Mouse (Mus musculus) thymus, adult 2 months (tissue): ENCODE data around the gene Pcsk5. TPM values are rescaled to one million over a fixed set of nuclear protein-coding genes. Genes with fewer than 3 reads are reported as not detected.

ENCODE experiments used
- DNase-seq: peaks from one replicate; pipeline ENCODE4 v3.0.0; 2021
- H3K27ac ChIP-seq: fragments of 200-500 bp; 2 replicates; pipeline ENCODE4 v1.5.1; 2012; ENCODE audit warnings: low read length, control low read depth; ENCODE audit not compliant: control insufficient read depth, insufficient read depth
- H3K27me3 ChIP-seq: fragments of 200-500 bp; 2 replicates; pipeline ENCODE4 v1.6.1; 2012; ENCODE audit warnings: mild to moderate bottlenecking, low read length, moderate library complexity, mixed read lengths; ENCODE audit not compliant: control insufficient read depth, insufficient read depth
- H3K36me3 ChIP-seq: fragments of 200-500 bp; 2 replicates; pipeline ENCODE4 v1.6.1; 2012; ENCODE audit warnings: mild to moderate bottlenecking, low read length, moderate library complexity; ENCODE audit not compliant: control insufficient read depth, insufficient read depth
- H3K4me1 ChIP-seq: fragments of 200-500 bp; replicated peaks from 2 replicates; pipeline ENCODE4 v1.6.1; 2012; ENCODE audit warnings: low read length; ENCODE audit not compliant: control insufficient read depth, insufficient read depth
- H3K4me3 ChIP-seq: fragments of 200-500 bp; 2 replicates; pipeline ENCODE4 v1.5.1; 2012; ENCODE audit warnings: mild to moderate bottlenecking, low read length, control low read depth, moderate library complexity; ENCODE audit not compliant: control insufficient read depth, insufficient read depth
- CTCF ChIP-seq: fragments of 200-500 bp; IDR thresholded peaks from 2 replicates; pipeline ENCODE4 v1.5.1; 2012; ENCODE audit warnings: mild to moderate bottlenecking, control low read depth, low read length, moderate library complexity, borderline replicate concordance; ENCODE audit not compliant: control insufficient read depth, poor library complexity, insufficient read depth; ENCODE audit errors: extremely low read depth
- POLR2A ChIP-seq: fragments of 200-500 bp; IDR thresholded peaks from 2 replicates; pipeline ENCODE4 v1.6.1; 2012; ENCODE audit warnings: mild to moderate bottlenecking, low read length, control low read depth, moderate library complexity; ENCODE audit not compliant: control insufficient read depth, poor library complexity, insufficient read depth; ENCODE audit errors: extremely low read depth
- WGBS: fragments of 180-500 bp; shearing (Covaris S2); methylation state at CpG from one replicate; pipeline ENCODE4 v1.1.7; 2018; 5-methylcytosine and 5-hydroxymethylcytosine counted together
- polyA plus RNA-seq: library from polyadenylated mRNA; depleted of rRNA; stranded (reverse); fragments of >200 nt; gene quantifications from 2 replicates; pipeline ENCODE4 v1.2.3, GENCODE M21; 2012

Pcsk5 gene
- polyA plus RNA-seq, 1 experiment = 0.58 TPM

DNA sequence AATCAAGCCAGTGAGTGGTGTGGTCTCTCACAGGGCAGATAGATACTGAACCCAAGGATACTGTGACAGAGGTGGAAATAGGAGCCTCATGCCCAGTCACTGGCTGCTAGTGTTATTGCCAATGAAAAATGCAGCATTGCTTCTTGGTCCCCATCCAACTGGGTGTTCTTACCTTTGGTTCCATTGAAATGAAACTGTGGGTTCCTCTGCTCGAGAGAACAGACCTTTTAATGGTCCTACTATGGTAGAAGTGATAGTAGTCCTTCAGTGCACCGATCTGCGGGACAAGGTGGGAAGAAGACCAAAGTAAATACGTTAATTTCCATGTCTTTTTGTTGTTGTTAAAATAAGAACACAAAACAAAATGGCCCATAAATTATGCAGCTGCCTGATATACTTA is 44.0 kb downstream of the Pcsk5 start:
- H3K36me3 ChIP-seq = no peaks in the 10 kb centered on the region
- no peak overlapping the region for H3K4me3 ChIP-seq
- WGBS = 86% methylated on average over 4 of the region's 4 CpGs
- DNase-seq = no peak
- no peaks in the 10 kb centered on the region for H3K4me1 ChIP-seq
- no peak overlapping the region for H3K27ac ChIP-seq
- TF ChIP-seq CTCF (no peak), POLR2A (no peak)
- H3K27me3 ChIP-seq = no peaks in the 10 kb centered on the region

DNA sequence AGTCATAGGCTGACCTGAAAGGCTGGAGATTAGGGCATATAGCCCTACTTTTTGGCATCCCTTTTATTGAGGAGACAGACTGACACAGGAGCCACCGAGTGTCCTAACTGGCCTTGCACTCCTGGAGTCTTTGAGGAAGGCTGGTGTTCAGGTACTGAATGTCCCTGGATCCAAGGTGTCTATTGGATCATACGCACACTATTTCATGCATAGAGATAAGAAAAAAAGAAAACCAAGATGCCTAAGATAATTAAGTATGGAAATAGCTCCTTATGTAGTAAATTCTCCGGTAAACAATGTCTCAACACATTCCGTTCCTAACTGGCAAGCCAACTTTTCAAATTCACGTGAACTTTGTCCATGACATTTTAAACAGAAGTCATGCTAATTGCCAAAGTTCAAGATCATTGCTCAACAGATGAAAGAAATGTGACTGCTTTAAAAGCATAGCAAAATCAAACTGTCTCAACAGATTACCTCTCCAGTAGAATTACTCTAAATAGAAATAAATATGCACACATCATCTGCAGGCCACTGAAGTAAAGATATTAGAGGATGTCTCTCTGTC is 45.9 kb downstream of the Pcsk5 start:
- H3K27ac ChIP-seq = no peak overlapping the region
- no peak overlapping the region for H3K4me3 ChIP-seq
- no peak for TF ChIP-seq POLR2A
- TF ChIP-seq CTCF = no peak
- DNase-seq = no peak
- WGBS = 92% methylated on average over 5 of the region's 5 CpGs
- no peaks in the 10 kb centered on the region for H3K4me1 ChIP-seq
- H3K36me3 ChIP-seq = no peaks in the 10 kb centered on the region
- no peaks in the 10 kb centered on the region for H3K27me3 ChIP-seq

DNA sequence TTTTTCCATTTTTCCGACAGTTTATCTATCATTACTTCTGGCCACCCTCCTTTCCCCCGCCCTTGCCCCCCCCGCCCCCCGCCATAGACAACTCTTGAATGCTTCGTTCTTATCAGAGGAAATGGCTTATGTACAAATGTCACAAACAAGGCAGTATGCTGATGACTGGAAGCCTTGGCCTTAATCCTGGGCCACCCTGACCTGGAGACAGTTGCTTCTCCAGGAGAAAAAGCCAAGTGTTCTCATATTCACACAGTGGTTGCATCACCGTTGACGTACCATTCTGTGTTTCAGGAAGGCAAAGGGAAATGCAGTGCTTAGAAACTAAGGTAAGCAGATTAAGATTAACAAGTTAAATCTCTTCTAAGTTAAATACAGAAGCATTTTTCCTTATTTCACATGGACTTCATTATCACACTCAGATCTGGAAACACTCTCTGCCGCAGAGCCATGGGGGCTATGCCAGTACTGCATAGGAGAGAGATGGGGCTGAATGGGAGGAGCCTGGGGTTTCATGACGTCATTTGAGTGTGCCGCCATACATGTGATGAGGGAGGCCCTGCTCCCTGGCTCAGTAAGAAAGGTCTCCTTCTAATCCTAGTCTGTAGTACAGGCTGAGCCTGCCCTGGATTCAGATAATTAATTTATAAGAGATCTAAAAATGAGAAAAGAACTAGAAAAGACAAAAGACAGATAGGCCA is 48.7 kb downstream of the Pcsk5 start:
- no peak overlapping the region for H3K27ac ChIP-seq
- H3K4me1 ChIP-seq = no peaks in the 10 kb centered on the region
- TF ChIP-seq CTCF (no peak), POLR2A (no peak)
- 88% methylated on average over 10 of the region's 10 CpGs for WGBS
- H3K27me3 ChIP-seq = no peaks in the 10 kb centered on the region
- no peak overlapping the region for H3K4me3 ChIP-seq
- H3K36me3 ChIP-seq = no peaks in the 10 kb centered on the region
- no peak for DNase-seq

DNA sequence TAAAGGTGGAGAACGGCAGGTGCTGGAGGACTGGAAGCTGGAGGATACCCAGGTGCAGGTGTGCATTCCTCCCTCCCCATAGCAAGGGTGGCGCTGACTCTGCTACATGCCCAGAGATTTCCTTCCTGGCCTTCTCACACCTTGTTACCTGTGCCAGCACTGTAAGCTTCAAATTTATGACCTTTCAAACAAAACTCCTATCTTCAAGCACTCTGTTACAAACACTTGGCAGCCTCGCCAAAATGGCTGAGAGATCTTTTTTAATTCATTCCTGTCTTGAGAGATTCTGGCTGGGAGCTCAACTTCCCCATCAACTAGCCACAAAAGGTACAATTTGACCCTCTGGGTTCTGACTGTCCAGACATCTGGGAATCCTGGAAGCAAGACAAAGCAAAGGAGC is 50.7 kb downstream of the Pcsk5 start:
- no peak overlapping the region for H3K4me3 ChIP-seq
- WGBS = 82% methylated on average over 3 of the region's 3 CpGs
- H3K27me3 ChIP-seq = no peaks in the 10 kb centered on the region
- DNase-seq = no peak
- no peak for TF ChIP-seq POLR2A
- TF ChIP-seq CTCF = no peak
- no peak overlapping the region for H3K27ac ChIP-seq
- no peaks in the 10 kb centered on the region for H3K36me3 ChIP-seq
- H3K4me1 ChIP-seq = no peaks in the 10 kb centered on the region

DNA sequence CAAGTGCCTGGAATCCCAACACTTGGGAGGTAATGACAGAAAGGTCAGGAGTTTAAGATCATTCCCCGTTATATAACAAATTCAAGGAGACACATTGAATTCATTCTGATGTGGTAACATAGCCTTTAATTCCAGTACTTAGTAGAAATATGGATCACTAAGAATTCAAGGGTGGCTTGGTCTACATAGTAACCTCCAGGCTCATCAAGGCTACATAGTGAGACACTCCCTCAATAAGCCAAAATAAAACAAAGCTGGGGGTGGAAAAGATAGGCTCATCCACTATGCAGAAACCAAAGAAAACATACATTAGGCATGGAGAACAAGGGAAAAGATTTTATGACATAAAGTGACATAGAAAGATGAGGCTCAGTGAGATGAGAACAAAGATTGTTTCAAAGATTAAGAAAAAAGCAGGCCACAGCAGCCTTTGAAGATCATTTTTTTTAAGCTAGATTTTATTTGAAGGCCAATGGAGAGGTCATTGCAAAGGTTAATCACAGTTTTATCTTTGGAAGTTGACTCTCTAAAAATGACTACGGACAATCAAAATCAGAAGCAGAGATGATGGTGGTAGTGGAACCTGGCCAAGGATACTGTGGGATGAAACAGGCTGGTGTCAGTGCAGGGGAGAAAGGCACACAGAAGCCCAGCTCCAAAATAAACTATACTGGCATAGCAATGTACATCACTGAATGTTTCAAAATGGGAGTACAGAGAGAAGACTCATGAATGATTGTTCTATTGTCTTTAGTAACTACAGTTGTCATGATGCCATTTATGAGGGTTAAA is 52.8 kb downstream of the Pcsk5 start:
- no peak overlapping the region for H3K27ac ChIP-seq
- no peaks in the 10 kb centered on the region for H3K4me1 ChIP-seq
- 95% methylated on average over 2 of the region's 2 CpGs for WGBS
- H3K27me3 ChIP-seq = no peaks in the 10 kb centered on the region
- H3K36me3 ChIP-seq = no peaks in the 10 kb centered on the region
- no peak overlapping the region for H3K4me3 ChIP-seq
- no peak for DNase-seq
- TF ChIP-seq POLR2A = no peak
- no peak for TF ChIP-seq CTCF

DNA sequence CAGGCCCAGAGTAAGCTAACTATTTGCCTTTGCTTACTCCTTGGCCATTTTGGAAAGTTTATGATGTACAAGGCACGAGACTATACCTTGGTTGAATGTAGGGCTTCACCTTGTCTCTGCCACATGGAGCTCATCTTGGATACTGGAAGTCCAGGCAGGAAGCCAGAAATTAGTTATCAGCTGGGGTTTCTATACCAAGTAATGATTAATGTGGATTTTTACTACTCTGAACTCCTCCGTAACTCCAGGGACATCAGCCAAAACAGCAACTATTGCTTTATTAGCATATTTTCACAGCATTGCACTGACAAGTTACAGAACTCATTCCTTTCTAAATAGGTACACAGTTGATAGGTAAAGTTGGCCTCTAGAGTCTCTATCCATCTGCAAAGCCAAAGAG is 54.2 kb downstream of the Pcsk5 start:
- DNase-seq = no peak
- Histone ChIP-seq H3K4me3 (no peak overlapping the region), H3K4me1 (no peaks in the 10 kb centered on the region), H3K36me3 (no peaks in the 10 kb centered on the region), H3K27ac (no peak overlapping the region), H3K27me3 (no peaks in the 10 kb centered on the region)
- TF ChIP-seq CTCF (no peak), POLR2A (no peak)
- WGBS = 86% methylated on average over 2 of the region's 2 CpGs
